Mouse (Mus musculus) ovary, postnatal 36 days (tissue): Measurements from ENCODE around the gene Tnf.

Experiments
- DNase-seq: peaks from one replicate; pipeline ENCODE4 v3.0.0; 2022; ENCODE audit warnings: low spot score, mixed read lengths

Gene Tnf

DNA sequence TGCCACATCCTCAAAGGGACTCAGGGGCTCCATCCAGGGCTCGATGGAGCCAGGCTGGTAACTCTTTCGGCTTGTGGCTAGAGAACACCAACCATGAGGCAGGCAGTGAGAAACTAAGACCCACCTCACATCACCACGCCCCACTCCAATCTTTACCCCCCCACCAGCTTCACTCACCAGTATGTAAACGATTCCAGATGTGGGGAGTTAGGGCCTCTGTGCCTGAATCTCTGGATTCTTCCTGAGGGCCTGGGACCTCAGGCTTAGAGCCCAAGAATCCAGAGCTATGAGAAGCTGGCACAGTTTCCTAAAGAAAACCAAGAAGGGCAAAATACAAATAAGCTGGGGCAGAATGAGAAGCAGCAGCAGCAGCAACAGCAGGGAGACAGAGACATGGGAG, 47.9 kb downstream of the Tnf start:
- no peak for DNase-seq

DNA sequence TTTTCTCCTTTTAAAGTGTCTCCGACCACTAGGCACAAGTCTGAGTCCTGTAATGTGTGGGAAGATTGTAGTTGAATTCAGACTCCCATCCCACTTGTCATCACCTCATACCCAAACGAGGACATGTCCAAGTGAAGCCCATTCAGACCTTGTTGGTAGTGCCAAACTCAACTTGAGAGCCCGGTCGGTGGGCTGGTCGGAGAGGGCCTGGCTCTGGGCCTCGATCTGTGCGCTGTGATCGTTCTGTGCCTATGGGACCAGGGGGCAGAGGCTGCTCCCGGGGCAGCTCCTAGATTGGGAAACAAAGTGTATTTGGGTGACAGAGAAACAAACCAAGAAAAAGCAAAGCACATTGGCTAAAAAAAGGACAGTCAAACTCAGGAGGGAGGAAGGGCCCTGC, 48.7 kb downstream of the Tnf start:
- no peak for DNase-seq

DNA sequence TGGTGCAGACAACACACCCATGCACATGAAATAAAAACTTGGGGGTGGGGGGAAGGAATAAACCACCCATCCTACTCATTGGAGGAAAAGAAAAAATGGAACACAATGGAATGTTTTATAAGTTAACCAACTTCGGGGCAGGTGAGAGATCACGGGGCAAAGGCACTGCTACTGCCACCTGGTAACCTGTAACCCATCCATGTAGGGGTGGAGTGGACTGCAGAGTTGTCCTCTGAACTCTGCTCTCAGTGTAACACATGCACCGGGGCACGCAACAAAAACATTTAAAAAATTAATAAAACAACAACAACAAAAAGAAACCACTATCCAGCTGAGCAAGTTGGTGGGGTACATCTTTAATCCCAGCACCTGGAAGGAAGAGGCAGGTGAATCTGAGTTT, 49.7 kb downstream of the Tnf start:
- no peak for DNase-seq
